Mouse (Mus musculus) v-Abl transformed pro-B cells (cell line): Measurements from ENCODE around the gene Serinc2.
"Not testable (repeated sequence)": the region's sequence is repeated elsewhere in the genome, so short reads cannot be mapped to it uniquely, and the experiment has no call there.

Experiments
- in situ Hi-C, 2 experiments: fragments of 400-800 bp; cut with MboI; formaldehyde crosslinking; loops; one replicate each; pipeline ENCODE4 v1.15.1; 2025; ENCODE audit not compliant: unreplicated experiment in 2 of 2

Serinc2 gene

DNA sequence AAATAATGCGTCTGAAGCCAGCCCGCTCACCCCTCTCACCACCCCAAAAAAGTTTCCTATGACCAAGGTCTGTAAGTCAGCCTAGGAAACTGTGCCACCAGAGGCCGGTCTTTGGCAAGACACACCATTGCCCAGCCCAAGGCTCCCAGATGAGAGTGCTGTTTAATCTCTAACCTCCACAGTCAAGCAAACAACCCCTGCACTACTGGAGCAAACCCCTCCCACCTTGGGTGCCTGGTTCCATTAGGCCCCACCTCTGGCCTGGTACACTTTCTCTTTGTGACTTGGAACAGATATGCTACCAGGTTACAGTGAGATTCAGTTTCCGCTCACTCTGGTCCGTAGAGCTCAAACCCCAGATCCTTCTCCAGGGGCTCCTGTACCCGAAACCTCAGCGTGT, 11.9 kb downstream of the Serinc2 start:
- in situ Hi-C loops: no loop called here

DNA sequence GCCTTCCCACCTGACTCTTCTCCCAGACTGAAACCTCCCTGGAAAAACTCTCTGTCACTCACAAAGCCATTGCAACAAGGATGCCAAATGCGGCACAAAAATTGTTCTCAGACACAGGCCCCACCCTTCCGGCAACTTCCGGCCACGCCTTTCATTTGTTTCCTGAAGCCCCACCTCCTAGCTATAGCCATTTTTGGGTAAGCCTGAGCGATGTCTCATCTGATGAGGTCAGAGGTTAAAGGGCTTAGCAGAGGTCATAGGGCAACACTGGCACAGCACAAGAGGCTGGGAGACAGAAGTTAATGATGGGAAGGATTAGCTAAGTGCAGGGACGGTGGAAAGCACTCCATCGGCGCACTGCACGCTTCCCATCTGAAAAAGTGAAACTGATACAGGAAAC, 12.4 kb downstream of the Serinc2 start:
- in situ Hi-C loops: no loop called here

DNA sequence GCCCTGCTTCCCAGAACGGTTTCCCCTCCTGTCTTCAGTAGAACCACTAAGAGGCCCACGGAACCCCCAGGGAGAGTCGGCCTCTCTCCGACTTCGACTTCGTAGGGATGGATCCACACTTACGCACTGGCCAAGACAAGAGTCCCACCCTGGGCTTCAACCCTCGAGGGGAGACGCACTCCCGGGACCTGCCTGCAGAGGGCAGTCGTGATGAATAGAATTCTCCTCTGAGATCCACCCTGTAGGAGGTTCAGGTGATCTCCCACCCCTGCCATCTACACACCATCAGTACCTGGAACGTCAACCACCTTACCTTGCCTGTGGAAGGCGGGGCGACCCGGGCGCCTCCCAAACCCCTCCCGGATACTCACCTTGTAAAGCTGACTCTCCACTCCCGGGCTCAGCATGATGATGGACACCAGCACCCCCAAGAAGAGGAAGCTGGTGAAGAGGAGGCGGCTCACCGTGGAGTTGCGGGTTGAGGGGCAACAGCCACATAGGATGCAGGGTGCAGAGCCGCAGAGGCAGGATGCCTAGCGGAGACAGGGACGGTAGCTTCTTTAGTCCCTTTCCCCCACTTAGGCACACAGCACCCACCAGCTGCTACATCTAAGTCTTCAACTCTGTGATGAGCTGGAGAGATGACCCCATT, 14.2 kb downstream of the Serinc2 start:
- in situ Hi-C loops: no loop called here

DNA sequence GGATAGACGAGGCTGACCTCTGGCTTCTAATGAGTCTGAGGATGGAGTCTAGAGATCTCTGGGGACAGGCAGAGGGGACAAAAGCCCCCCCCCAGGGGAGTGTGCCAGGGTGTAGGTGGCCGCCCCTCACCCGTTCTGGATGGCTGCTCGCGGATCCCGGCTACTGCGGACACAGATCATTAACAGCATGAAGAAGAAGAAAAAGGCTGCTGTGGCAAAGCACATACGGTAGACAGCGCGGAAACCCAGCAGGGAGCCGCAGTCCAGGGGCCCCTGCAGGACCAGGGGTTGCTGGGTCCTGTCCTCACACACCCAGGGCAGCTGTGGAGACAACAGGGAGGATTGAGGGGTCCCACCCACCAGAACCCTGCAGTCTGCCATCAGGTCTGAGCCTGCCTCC, 14.9 kb downstream of the Serinc2 start:
- in situ Hi-C loops: no loop called here

DNA sequence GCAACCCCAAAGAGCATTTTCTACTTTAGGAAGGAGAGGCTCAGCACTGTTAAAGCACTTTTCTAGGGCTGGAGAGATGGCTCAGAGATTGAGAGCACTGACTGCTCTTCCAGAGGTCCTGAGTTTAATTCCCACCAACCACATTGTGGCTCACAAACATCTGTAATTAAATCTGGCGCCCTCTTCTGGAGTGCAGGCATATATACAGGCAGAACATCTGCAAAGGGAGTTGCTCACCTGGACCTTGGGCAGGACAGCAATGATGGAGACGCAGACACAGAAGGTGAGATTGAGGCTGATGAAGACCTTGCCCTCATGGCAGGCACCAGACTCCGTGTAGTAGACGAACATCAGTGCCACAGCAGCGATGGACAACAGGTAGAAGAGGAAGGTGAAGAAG, 18.6 kb downstream of the Serinc2 start:
- in situ Hi-C loops: no loop called here

DNA sequence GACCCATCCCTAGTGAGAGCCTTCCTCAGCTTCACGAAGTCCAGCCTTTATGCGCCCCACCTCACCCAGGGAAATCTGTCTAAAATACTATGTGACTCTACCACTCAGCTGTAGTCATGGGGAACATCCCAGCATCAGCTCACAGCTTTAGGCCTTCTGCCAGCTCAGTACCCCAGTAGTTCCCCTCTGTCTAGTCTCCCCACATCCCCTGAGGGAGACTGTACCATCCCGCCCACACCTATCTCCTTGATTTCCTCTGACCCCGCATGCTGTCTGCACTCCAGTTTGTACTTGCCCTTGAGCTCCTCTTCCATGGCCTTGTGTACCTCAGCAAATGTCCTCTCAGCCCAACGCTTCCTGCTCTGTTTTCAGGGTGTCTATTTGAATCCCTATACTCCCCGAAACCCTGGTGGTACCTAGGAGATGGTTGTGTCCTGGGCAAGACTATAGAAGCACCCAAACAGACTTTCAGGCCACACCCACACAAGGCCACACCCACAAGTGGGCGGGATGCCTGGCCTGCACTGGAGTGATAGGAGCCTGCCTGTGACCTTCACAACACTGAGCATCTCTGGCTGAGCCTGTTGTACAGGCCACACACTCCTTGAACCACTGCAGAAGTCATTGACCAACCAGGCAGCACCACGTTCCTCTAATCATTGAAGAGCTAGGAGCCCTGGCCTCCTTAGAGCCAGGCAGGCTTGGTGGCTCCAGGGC, 26.4 kb downstream of the Serinc2 start:
- in situ Hi-C loops: no loop called here

DNA sequence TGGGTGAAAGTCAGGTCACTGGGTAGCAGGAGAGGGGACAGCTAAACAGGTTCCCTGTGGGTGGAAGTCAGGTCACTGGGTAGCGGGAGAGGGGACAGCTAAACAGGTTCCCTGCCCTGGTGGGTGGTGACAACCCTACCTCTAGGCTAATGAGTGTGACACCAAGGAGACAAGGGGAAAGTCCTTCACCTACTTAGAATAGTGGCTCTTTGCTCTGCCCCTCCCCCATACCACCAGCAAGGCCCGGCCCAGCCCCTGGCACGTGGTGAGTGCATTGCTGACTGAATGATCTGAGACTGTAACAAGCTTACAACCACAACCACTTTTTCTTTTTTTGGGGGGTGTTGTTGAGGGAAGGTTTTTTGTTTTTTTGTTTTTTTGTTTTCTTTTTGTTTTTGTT, 27.2 kb downstream of the Serinc2 start:
- in situ Hi-C loops: no loop called here

DNA sequence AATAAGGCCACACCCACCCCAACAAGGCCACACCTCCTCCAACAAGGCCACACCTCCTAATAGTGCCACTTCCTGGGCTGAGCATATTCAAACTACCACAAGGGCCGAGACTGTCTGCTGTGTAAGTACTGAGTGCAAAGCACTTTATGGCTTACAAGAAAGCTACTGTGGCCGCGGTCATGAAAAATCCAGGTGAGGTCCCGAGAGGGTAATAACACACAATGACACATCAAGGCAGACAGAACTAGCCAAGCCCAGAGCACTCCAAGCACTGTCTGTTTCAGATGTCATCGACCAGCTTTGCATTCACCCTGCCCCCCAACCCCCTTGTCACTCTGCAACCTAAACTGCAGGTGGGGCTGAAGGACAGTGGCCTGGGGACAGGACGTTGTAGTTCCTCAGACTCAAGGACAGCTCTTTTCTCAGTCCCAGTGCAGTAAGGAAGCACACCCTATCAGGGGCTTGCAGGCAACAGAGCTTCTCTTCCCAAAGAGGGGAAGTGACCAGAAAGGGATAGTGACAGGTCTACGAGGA, 27.8 kb downstream of the Serinc2 start:
- in situ Hi-C loops: no loop called here

DNA sequence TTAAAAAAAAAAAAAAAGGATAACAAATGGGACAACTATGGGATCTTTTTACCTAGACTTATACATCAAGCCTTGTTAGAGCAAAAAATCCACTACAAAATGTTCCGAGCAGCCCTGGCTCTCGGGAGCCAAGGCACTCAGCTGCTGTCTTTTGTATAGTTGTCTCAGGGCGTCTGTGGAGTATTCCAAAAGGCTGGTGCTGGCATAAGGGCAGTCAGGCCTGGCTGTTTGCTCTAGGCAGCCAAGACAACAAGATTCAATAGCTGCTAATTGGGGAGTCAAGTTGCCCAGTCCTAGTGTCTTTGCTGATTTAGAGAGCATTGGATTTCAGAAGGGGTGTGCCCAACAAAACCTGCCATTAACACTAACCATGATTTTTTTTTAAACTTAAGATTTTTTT, 30.4 kb downstream of the Serinc2 start:
- in situ Hi-C loops: no loop called here

DNA sequence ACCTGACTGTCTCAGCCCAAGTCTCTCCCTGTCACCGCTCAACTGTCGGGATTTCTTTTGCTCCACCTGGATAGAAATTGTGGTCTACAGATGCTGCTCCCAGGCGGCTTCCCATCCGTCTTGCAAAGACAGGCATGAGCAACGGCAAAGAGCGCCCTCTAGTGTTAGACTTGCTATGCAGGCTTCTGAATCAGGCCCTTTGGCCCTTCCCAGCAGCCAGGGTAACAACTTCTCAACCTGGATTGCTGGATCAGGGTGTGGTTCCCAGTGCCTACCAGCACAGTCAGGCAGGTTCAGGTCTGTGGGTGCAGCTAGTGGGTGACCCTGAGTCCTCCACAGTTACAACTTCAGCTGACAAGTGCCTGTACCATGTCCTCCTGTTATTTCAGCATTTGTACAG, 32.9 kb downstream of the Serinc2 start:
- in situ Hi-C loops: no loop called here

DNA sequence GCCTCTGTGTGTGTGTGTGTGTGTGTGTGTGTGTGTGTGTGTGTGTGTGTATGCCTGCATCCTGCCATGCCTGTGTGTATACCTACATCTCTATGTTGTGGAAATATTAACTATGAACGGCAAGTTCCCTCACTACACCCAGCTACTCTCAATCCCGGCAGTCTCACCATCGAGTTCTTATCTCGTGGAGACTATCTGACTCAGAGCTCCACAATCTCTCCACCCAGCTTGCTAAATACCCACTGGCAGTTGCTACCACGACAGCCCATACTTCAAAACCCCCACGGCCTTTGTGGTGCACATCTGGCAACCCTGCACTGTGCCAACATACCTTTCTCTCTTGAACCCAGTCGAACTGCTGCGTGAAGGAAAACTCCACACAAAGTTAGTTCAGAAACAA, 34.3 kb downstream of the Serinc2 start:
- in situ Hi-C loops: no loop called here

DNA sequence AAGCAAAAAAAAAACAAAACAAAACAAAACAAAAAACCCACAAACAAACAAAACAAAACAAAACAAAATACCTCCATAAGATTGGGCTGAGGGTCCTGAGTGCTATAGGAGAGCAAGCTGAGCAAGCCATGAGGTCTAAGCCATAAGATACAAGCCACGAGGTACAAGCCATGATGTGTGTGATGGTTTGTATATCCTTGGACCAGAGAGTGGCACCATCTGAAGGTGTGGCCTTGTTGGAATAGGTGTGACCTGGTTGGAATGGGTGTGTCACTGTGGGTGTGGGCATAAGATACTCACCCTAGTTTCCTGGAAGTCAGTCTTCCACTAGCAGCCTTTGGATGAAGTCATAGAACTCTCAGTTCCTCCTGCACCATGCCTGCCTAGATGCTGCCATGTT, 35.4 kb downstream of the Serinc2 start:
- in situ Hi-C loops: not testable (repeated sequence)

DNA sequence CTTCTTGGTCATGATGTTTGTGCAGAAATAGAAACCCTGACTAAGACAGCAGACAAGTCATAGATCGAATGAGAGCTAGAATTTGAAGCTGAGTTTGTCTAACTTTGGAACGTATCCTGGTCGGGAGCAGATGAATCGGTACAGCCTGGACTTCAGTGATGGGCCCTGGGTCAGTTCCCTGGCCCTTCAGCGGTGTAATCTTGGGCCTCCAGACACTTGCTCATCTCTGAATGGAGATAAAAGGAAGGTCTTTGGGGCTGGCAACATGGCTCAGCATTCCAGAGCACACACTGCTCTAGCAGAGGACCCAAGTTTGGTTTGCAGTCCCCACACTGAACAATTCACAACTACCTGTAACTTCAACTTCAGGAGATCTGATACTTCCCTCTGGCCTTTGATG, 36.0 kb downstream of the Serinc2 start:
- in situ Hi-C loops: no loop called here

DNA sequence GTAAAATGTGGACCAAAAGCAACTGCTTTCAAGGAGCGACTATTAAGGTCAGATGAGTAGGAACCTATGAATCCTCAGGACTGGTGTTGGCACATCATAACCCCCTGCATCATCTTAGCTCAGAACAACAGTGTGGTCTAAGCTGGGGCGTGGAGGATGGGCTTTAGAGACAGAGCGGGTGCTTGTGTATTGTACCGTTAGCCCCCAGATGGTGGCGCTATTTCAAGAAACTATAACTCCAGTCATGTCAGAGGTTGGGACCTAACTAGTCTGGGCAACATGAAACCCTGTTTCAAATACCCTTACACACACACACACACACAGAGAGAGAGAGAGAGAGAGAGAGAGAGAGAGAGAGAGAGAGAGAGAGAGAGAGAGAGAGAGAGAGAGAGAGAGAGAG, 38.3 kb downstream of the Serinc2 start:
- in situ Hi-C loops: no loop called here

DNA sequence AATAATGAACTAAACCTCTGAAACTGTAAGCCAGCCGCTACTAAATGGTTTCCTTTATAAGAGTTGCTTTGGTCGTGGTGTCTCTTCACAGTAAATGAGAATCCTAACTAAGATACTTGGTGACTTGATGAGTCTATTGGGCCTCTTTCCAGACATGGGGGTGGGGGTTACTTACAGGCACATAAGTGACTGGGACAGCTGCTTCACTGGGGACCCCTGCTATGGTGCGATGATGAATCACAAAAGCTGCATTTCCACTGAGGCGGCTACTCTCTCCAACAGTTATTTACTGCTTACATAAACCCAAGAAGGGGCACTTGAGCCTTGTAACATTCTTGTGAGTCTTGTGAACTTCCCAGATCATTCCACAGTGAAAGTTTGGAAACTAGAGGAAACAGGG, 41.4 kb downstream of the Serinc2 start:
- in situ Hi-C loops: no loop called here

DNA sequence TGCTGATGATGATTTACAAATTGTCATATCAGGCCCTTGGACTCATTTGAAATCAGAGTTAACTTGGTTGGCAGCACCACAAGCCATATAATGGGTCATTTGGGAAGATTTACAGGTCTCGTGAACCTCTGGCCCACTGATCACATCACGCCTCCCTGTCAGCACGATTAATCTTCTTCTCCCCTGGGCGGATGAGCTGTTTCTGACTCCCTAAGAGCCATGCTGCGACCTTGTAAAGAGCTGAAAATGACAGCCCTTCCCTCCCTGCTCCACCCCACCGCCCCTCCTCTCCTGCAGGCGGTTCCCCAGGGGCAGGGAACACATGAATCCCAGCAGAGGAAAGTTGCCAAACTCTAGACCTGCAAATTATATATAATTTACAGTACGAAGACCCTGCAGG, 42.6 kb downstream of the Serinc2 start:
- in situ Hi-C loops: no loop called here

DNA sequence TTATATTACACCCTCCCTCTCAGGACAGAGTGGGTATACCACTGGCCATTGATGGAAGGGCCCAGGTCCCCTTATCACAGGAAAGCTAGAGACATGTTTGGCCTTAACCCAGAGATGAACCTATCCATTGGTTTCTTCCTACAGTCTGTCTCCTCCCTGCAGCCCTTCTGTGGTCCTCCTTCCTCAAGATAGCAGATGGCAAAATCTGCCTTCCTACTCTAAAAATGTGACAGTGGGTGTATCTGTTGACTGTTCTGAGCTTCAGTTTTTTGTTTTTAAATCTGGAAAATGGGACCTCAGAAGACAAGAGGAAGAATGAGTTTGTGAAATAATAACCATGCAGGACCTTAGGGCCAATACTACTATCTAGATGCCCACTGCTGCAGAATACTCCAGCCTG, 54.9 kb downstream of the Serinc2 start:
- in situ Hi-C loops: no loop called here

DNA sequence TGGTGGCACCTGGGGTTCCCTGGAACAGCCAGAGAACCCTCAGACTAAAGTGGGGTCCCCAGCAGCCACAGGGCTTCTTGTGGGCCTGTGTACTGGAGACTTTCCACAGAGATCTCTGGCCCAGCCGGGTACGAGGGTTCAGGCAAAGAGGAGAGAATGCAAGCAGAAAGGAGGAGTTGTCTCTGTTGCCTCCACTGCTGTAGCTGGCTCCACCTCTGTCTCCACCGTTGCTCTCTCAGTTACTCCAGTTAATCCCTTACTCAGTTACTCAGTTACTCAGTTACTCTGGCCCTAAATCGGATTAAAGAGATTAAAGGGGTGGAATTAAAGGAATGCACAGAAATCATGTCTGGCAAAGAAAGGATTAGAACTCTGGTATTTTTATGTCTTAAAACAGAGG, 56.8 kb downstream of the Serinc2 start, which contains the start of gene Gm853:
Gene Gm853 (minus strand): TSS at position 223 of the 400 bp plus-strand sequence.
- in situ Hi-C loops: no loop called here

DNA sequence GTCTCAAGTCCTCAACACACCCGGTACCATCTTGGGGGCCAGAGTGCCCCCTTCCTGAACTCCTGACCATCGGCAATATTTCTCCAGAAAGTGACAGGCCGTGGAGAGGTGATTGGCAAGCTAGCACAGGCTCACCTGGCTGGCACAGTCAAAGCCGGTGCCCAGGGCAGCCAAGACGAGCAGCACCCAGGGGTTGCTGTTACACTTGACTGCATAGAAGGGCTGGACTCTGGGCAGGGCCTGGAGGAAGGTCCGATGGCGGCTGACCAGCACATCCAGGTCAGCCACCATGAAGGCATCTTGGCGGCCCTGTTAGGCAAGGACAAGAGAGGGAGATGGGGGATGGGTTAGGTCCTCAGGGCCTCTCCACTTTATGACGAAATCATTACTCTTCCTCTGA, 58.8 kb downstream of the Serinc2 start:
- in situ Hi-C loops: no loop called here

DNA sequence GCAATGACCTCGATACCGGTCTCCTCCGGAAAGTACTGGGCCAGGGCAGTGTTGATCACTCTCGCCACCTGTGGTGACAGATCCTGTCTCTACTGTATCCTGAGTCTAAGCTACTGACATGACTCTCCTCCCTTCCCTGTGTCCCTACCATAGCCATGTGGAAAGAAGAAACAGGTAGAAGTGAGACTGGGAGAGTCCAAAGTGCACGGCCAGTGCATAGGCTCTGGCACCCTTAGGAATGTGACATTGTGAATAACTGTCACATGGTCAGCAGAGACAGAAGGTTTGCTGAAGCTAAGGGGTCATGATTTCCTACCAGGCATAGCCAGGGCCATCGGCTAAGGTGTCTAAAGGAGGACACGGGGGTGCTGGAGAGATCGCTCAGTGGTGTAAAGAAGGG, 63.6 kb downstream of the Serinc2 start:
- in situ Hi-C loops: no loop called here

DNA sequence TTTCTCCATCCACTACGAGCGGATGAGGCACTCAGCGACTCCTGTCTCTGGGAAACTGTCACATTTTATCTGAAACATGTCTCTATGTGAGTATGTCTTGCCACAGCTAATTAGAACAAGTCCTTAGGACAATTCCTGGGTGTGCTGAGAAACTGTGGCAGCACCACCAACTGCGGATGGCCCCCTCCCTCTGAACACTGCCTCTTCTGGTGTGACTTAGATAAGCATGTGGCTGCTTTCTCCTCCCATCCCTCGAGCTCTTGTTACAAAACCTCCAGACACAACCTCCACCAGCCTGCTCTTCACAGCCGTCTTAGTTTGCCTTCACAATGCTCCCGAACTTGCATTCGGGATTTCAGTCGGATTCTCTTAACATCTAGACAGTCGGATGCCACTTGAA, 65.1 kb downstream of the Serinc2 start:
- in situ Hi-C loops: no loop called here

DNA sequence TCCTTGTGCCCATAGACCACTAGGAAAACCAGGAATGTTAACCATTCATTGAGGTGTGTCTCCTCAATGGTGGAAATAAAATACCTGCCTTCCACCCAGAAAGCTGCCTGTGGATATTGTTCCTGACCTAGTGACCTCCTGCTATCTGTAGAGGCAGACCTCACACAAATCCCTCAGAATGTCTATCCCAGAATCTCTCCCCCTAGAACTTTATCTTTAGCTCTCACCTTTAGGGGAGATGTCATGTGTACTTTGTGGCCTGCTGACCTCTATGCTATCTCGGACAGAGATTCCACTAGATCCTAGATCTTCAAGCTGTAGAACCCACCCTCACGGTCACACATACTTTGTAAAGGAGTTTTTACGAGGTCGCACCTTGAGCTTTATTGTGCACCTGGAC, 65.8 kb downstream of the Serinc2 start:
- in situ Hi-C loops: no loop called here
